Mouse (Mus musculus) urinary bladder, postnatal 25 days (tissue): Measurements from ENCODE around the gene Xxylt1.

Experiments used
- DNase-seq: peaks from one replicate; pipeline ENCODE4 v3.0.0; 2022; ENCODE audit warnings: low spot score

Xxylt1 gene

GRCm38 (mm10) chr16:31081125-31081664 is at the start of gene Xxylt1:
Gene Xxylt1 (minus strand): TSS chr16:31081432.
- peak; percentile 90 for DNase-seq

- DNase-seq: no peak
Measured at GRCm38 (mm10) chr16:31128116-31128515, 46.9 kb upstream of the Xxylt1 start.

DNA sequence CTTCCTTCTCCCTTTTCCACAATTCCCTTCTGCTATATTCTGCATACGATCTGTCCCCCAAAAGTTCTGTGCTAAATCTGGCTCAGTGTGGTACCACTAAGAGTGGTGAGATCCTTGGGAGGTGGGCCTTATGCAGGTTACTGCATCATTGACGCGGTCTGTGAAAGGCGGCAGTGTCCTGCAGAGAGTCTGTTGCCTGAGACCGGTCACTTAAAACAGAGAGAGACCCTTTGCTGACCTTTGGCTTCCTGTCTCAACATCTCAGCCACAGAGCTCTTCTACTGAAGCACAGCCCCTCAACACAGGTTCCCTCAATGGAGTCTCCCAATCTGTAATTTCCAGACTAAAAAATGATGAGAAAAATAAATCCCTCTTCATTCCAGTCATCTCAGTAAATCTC is 43.8 kb upstream of the Xxylt1 start:
- no peak for DNase-seq

DNA sequence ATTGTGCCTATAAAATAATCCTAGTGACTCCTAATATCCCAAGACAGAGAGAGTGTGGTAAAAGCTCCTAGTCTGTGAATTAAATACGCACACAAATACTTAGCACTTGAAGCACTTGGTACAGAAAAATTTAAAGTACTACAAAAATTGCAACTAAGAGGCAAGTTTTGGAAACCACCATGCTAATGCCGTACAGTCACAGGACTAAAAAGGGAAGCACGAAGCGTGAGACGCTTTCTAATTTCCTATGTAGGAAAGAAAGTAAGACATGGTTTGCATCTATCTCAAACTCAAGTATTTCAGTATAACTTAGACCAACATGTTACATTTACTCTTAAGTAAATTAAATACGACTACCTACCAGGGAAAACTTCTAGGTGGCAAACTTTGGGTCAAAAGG is 40.4 kb upstream of the Xxylt1 start:
- DNase-seq: no peak

GRCm38 (mm10) chr16:31113596-31113995 is 32.4 kb upstream of the Xxylt1 start:
- DNase-seq: no peak

GRCm38 (mm10) chr16:31101352-31101751 is 20.1 kb upstream of the Xxylt1 start:
- DNase-seq: no peak

GRCm38 (mm10) chr16:31099906-31100305 is 18.7 kb upstream of the Xxylt1 start:
- no peak for DNase-seq

- DNase-seq: no peak
Measured at GRCm38 (mm10) chr16:31094036-31094435, 12.8 kb upstream of the Xxylt1 start.

- no peak for DNase-seq
Measured at GRCm38 (mm10) chr16:31093186-31093585, 12.0 kb upstream of the Xxylt1 start.

- DNase-seq: no peak
Measured at GRCm38 (mm10) chr16:31081891-31082290, 659 bp upstream of the Xxylt1 start.

DNA sequence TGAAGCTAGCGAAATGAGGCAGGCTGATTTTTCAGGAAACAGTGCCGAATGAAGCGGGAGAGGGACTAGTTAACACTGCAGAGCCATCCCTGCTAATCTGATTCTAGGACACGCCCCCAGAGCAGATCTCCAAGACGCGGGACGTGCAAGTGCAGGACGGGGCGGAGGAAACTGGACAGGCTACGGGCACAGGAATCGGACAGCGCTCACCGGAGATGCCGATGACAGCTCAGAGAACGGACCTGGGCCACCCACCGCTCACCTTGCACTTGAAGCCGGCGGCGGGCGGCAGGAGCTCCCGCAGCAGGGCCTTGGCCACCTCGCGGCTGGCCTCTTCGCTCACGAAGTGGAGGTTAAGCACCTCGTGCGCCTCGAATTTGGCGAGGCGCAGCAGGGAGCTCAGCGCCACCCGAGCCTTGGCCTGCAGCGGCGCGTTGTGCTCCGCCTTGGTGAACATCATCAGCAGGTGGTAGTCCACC is 620 bp downstream of the Xxylt1 start:
- peak; percentile 50 for DNase-seq

DNA sequence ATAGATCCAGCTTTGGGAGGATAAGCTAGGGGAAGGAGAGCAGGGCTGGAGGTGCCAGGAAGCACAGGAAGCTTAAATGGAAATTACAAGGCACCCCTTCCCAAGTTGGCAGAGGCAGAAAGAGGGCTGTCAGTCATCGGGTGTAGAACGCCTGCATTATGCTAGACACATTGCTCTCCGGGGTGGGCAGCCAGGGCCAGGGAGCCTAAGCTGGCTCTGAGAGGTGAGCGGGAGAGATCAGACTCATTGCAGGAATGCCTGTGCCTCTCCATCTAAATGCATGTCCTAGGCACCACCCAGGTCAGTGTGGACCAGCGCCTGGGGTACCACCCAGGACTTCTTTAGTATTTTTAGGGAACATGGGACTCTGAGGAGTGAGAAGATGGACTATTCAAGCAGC is 3.8 kb downstream of the Xxylt1 start:
- DNase-seq: no peak

DNA sequence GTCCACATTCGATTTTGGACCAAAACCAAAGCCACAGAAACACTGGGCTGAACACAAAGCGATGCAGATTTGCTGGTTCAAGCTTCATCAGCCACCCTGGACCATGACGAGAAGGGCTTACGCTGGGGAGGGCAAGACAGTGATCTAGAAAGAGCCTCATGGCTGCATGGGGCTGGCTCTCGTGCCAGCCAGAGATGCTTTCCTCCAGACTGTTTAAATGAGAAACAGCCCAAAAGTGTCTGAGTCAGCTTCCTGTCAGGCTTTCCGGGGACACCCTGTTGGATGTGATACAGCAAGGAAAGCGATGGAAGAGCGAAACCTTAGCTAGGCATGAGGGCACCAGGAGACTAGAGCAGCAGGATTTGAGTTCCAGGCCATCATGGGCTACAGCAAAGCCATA is 4.8 kb downstream of the Xxylt1 start:
- DNase-seq: no peak

- DNase-seq: no peak
Measured at GRCm38 (mm10) chr16:31074324-31074908, 6.8 kb downstream of the Xxylt1 start.

DNA sequence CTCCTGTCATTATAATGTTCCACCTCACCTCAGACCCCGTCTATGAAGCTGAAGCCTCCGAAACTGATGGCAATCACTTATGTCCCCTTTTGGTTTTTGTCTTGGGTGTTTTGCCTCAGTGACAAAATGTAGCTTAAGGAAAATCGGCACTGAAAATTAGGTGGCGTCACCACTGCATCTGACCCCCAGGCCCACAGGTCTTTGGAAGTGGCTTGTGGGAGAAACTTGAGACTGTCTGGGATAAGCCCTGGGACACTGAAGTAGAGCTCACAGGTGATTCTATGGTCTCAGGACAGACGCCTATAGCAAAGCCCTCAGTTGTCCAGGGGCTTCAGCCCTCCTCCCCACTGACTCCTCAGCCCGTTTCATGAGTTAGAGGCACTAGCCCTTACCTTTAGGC is 9.5 kb downstream of the Xxylt1 start:
- no peak for DNase-seq

GRCm38 (mm10) chr16:31070358-31071133 is 10.7 kb downstream of the Xxylt1 start:
- DNase-seq: peak; percentile 86

DNA sequence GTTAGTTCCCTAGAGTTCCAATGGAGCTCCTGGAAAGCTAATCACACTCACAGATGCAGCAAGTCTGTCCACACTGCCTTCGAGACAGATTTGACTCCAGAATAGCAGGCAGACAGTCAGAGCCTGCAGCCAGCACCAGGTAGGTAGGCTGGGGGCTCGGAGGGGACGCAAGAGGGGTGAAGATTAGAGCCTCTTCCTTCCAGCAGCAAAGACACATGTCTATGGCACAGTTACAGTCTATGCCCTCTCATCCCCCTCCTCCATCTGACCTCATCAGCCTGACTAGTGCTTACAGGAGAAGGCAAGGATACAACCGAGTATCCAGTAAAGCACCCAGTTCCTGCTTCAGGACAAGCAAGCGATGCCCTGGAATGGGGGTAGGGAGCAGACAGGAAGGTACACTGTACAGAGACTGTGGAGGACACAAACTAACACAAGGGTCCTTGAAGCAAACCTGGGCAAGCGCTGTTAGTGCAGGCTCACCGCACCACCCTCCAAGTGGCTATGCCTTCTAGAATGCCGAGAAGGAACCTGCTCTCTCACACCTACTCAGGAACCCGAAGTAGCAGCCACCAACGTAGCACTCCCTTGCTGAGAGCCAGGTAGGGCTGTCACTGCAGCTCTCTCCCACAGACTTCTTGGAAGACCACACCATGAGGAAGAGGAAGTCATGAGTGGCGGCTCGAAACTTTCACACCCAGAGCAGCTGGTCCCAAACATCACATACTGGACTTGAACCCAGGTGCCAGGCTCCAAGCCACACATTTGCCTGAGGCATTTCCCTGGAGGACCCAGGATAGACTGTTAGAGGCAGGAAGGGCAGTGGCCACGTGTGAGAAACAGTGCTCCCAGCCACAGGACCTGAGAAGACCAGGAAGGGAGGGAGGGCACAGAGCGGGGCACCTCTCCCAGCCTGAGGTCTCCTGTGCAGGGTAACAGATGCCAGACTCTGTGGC is 11.7 kb downstream of the Xxylt1 start:
- DNase-seq: no peak

- no peak for DNase-seq
Measured at GRCm38 (mm10) chr16:31068280-31068679, 13.0 kb downstream of the Xxylt1 start.

DNA sequence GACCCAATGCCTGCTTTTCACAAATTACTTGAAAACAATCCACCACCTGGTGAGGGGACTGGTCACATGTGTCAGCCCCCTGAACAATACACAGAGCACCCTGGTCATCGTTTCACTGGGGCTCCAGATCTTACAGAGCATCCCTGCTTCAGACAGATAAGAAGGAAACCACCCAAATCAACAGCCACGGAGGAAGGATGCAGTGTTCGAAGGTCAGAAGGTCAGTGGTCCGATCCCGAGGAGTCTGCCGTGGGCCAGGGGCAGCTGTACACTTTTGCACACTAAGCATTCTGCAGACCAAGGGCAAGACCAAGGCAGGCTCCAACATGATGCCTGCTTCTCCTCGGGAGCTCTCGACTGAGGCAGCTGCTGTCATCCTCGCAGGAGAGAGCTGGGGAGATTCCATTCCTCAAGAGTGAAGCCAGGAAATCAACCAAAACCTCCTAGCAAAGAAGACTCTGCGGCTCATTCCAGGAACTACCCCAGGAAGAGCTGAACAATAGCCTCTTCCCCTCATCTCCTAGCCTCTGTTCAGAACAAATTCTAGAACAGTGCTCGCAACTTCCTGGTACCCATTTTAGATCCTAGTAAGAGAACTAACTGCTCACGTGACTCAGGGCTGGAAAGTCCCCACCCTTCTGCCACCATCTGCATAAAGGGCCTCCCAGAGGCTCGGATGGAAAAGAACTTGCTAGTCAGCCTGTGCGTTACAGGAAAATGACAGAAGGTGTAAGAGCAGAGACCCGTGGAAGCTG is 14.7 kb downstream of the Xxylt1 start:
- no peak for DNase-seq

DNA sequence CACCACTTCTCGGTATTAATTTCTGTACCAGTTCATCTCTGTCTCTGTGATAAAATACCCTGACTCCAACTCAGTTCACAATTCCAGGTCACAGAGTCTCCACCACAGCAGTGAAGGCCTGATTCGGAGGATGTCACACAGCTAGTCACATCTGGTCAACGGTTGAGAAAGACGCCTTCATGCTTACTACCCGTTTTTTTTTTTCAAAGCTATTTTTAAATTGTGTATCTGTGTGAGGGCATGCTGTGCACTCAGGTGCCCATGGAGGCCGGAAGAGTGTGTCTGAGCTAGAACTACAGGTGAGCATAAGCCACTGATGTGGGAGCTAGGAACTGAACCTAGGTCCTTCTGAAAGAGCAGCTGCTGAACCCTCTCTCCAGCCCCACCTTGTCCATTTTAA is 16.4 kb downstream of the Xxylt1 start:
- DNase-seq: no peak

- no peak for DNase-seq
Measured at GRCm38 (mm10) chr16:31062918-31063317, 18.3 kb downstream of the Xxylt1 start.
